15 mouse cellular contexts compared by ENCODE assay signal in the genomic region with DNA sequence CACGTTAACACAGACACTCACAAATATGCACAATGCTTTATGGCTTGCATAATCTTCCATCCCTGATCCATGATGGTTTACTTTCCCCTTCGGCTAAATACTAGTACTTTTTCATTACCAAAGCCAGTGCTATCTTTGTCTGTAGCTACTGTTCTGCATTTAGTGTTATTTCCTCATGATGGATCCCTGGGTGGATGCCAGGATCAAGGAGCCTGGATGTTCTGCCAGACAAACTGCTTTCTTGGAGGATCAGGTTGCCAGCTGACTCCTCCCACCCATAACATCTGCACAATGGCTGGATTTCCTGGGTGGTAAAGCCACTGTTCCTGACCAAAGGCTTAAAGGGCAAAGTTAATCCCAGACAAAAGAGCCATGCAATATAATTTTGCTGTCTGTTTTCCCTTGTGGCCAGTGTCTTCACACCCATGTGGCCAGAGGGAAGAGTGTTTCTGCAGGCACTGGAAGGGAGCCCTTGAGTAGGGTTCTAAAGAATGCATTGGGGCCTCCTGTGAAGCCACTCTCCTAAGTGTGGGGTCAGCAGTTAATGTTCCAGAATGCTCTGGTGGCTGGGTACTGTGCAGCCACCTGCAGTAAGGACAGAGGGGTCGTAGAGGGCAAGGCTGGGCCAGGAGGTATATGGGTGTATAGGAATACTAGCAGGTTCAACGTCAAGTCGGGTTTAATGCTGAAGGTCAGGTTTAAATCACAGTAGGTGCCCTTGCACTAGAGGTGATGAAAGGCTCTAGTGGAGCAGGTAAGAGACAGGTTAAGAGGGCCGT. TPM values are rescaled to one million over a fixed set of nuclear protein-coding genes. Genes with fewer than 3 reads are reported as not detected.
DNase-seq lines count a peak whose midpoint lies in the region; ATAC-seq and TF ChIP-seq lines count a peak whose summit lies in the region.
"Had no signal": no experiment of that assay in that cellular context is flagged by ENCODE, and none has a peak within 500 bp of the region (broad histone marks: within the 10 kb centered on the region; RNA-seq: fewer than 3 reads in every experiment).

No protein-coding gene starts in this region.

- H3K4me1 ChIP-seq in forebrain, postnatal 0 days (ENCODE audit: insufficient read depth): no peaks in the 10 kb centered on the region
- no peaks in the 10 kb centered on the region for H3K4me1 ChIP-seq in forebrain, embryonic 11.5 days (replicated peaks; ENCODE audit: control insufficient read depth, insufficient read depth, low read length)
- H3K4me1 ChIP-seq: limb, embryonic 13.5 days had no signal

- H3K4me2 ChIP-seq in forebrain, postnatal 0 days (ENCODE audit: low read depth): no peak overlapping the region
- no peak overlapping the region for H3K4me2 ChIP-seq in forebrain, embryonic 11.5 days (ENCODE audit: low read depth, low read length, severe bottlenecking)
- H3K4me2 ChIP-seq: limb, embryonic 13.5 days had no signal

- 75% methylated on average over 6 of the region's 6 CpGs for WGBS in forebrain, postnatal 0 days
- 76% methylated on average over 6 of the region's 6 CpGs for WGBS in forebrain, embryonic 11.5 days

- ATAC-seq in forebrain, postnatal 0 days: no peak
- ATAC-seq in forebrain, embryonic 11.5 days (replicated peaks; ENCODE audit: low FRiP score): no peak
- ATAC-seq: forebrain, embryonic 14.5 days had no signal

- H3K27ac ChIP-seq in forebrain, postnatal 0 days (ENCODE audit: low read depth, low read length): 0 out of 2 replicates have a peak overlapping the region, but pooled peaks have one; percentile 45
- no peak overlapping the region for H3K27ac ChIP-seq in forebrain, embryonic 11.5 days (ENCODE audit: low read depth, low read length)
- H3K27ac ChIP-seq in left cerebral cortex, adult 2 months: peak overlapping the region; percentile 82
- H3K27ac ChIP-seq: limb, embryonic 13.5 days had no signal

- no peak overlapping the region for H3K4me3 ChIP-seq in forebrain, postnatal 0 days (ENCODE audit: low read depth, low read length)
- no peak overlapping the region for H3K4me3 ChIP-seq in forebrain, embryonic 11.5 days (ENCODE audit: low read depth, low read length)
- no peak overlapping the region for H3K4me3 ChIP-seq in left cerebral cortex, adult 2 months
- H3K4me3 ChIP-seq: limb, embryonic 13.5 days had no signal

- intact Hi-C loops in left cerebral cortex, adult 2 months (cut with DNase I): loop anchor here (1.0 to 5.0 kb wide), 2 partner anchors 14 to 104 kb away; no protein-coding TSS in a partner anchor

- TF ChIP-seq CTCF in forebrain, postnatal 0 days (IDR thresholded peaks at IDR 0.05; ENCODE audit: low read depth): no peak
- TF ChIP-seq CTCF in left cerebral cortex, adult 2 months (IDR thresholded peaks at IDR 0.05): no peak

- no peak for DNase-seq in forebrain, postnatal 0 days
- DNase-seq in forebrain, embryonic 11.5 days (ENCODE audit: low spot score): no peak
- DNase-seq in left cerebral cortex, adult 2 months (ENCODE audit: extremely low spot score in 1 of 2, low spot score in 2 of 2): no peak
- no peak for DNase-seq in left cerebral cortex, adult 11 months (ENCODE audit: low spot score)
- peak; percentile 20 for DNase-seq in urinary bladder, postnatal 14 days (ENCODE audit: low spot score)
- DNase-seq in urinary bladder, postnatal 25 days (ENCODE audit: low spot score): no peak
- no peak for DNase-seq in embryo, embryonic 10 days (ENCODE audit: low spot score)
- no peak for DNase-seq in adrenal gland, postnatal 14 days
- DNase-seq: retina, postnatal 1 day had no signal

- H3K9me3 ChIP-seq in forebrain, postnatal 0 days (ENCODE audit: low read length): no peaks in the 10 kb centered on the region
- H3K9me3 ChIP-seq in forebrain, embryonic 11.5 days (ENCODE audit: control insufficient read depth, low read length): no peaks in the 10 kb centered on the region
- H3K9me3 ChIP-seq: limb, embryonic 13.5 days had no signal

- no peaks in the 10 kb centered on the region for H3K27me3 ChIP-seq in forebrain, postnatal 0 days (ENCODE audit: insufficient read depth, low read length)
- H3K27me3 ChIP-seq in forebrain, embryonic 11.5 days (ENCODE audit: control insufficient read depth, insufficient read depth, low read length): no peaks in the 10 kb centered on the region
- H3K27me3 ChIP-seq: limb, embryonic 13.5 days had no signal

- no peaks in the 10 kb centered on the region for H3K36me3 ChIP-seq in forebrain, postnatal 0 days (ENCODE audit: insufficient read depth)
- H3K36me3 ChIP-seq in forebrain, embryonic 11.5 days (ENCODE audit: control insufficient read depth, insufficient read depth, low read length): no peaks in the 10 kb centered on the region
- H3K36me3 ChIP-seq: limb, embryonic 13.5 days had no signal

- no peak overlapping the region for H3K9ac ChIP-seq in forebrain, postnatal 0 days
- H3K9ac ChIP-seq in forebrain, embryonic 11.5 days (ENCODE audit: low read length): no peak overlapping the region
- H3K9ac ChIP-seq: limb, embryonic 13.5 days had no signal

RNA-seq across cellular contexts. Expression of a gene that starts 15.7 kb away (rescaled TPM):
- 37.7 and 39.6 TPM in 2 replicates for total RNA-seq in forebrain, postnatal 0 days (2014; rRNA removed)
- 12.8 and 18.3 TPM in 2 replicates for polyA plus RNA-seq in forebrain, postnatal 0 days (2015; fragmentation: Nextera tagmentation; extraction: Ambion mirVana)
- 2.4 and 3.6 TPM in 2 replicates for polyA plus RNA-seq in forebrain, embryonic 11.5 days (2014; fragmentation: Nextera tagmentation; extraction: Ambion mirVana)
- total RNA-seq in left cerebral cortex, adult 2 months (2021): 100 to 1,000 TPM; 328 to 329 TPM
- total RNA-seq in adrenal gland, postnatal 14 days (2021): 7.7 and 9.2 TPM in 2 replicates
- total RNA-seq: hematopoietic stem cell, adult 5-6 weeks; MEL had no signal

RNA-seq across cellular contexts. Expression of a gene that starts 44.3 kb away (rescaled TPM):
- total RNA-seq in forebrain, postnatal 0 days (2014; rRNA removed): 0.90 and 1.1 TPM in 2 replicates
- polyA plus RNA-seq in forebrain, postnatal 0 days (2015; fragmentation: Nextera tagmentation; extraction: Ambion mirVana): 1.5 and 1.6 TPM in 2 replicates
- polyA plus RNA-seq in forebrain, embryonic 11.5 days (2014; fragmentation: Nextera tagmentation; extraction: Ambion mirVana): 0.44 and 0.83 TPM in 2 replicates
- 1 to 10 TPM; 1.6 to 3.0 TPM for total RNA-seq in left cerebral cortex, adult 2 months (2021)
- 2.1 and 3.0 TPM in 2 replicates for total RNA-seq in adrenal gland, postnatal 14 days (2021)
- total RNA-seq: hematopoietic stem cell, adult 5-6 weeks; MEL had no signal

RNA-seq across cellular contexts. Expression of a gene that starts 51.6 kb away (rescaled TPM):
- total RNA-seq in forebrain, postnatal 0 days (2014; rRNA removed): 0.67 and 0.77 TPM in 2 replicates
- 0.12 and 0.16 TPM in 2 replicates for polyA plus RNA-seq in forebrain, postnatal 0 days (2015; fragmentation: Nextera tagmentation; extraction: Ambion mirVana)
- polyA plus RNA-seq in forebrain, embryonic 11.5 days (2014; fragmentation: Nextera tagmentation; extraction: Ambion mirVana): not detected in 2 replicates
- total RNA-seq in left cerebral cortex, adult 2 months (2021): 1 to 10 TPM in 1 of 2 experiments, under 1 TPM in 1; 0.75 to 1.2 TPM
- total RNA-seq in adrenal gland, postnatal 14 days (2021): not detected in 2 replicates
- total RNA-seq: hematopoietic stem cell, adult 5-6 weeks; MEL had no signal
- polyA plus RNA-seq: forebrain, embryonic 14.5 days; limb, embryonic 13.5 days; lung, embryonic 16.5 days; stomach, embryonic 14.5 days had no signal
